Mouse (Mus musculus) heart, embryonic 15.5 days (tissue): Measurements from ENCODE around the gene Otub2. TPM values are rescaled to one million over a fixed set of nuclear protein-coding genes. Genes with fewer than 3 reads are reported as not detected.

Experiments used
- ATAC-seq: fragments of 200-750 bp; cut with Nextera tagmentation; replicated peaks from 2 replicates; pipeline ENCODE4 v1.8.0; 2017; ENCODE audit warnings: low read depth, moderate TSS enrichment; ENCODE audit not compliant: insufficient number of reproducible peaks, insufficient read depth, low FRiP score
- H3K27ac ChIP-seq: fragments of 300-500 bp; sonication (generic); 2 replicates; pipeline ENCODE4 v1.5.1; 2015; ENCODE audit warnings: mild to moderate bottlenecking, inconsistent platforms
- H3K27me3 ChIP-seq: fragments of 300-500 bp; sonication (generic); 2 replicates; pipeline ENCODE4 v1.6.1; 2015; ENCODE audit warnings: inconsistent platforms
- H3K36me3 ChIP-seq: fragments of 300-500 bp; sonication (generic); 2 replicates; pipeline ENCODE4 v1.6.1; 2015; ENCODE audit warnings: mild to moderate bottlenecking, inconsistent platforms
- H3K4me1 ChIP-seq: fragments of 300-500 bp; sonication (generic); replicated peaks from 2 replicates; pipeline ENCODE4 v1.6.1; 2015; ENCODE audit warnings: inconsistent platforms
- H3K4me2 ChIP-seq: fragments of 300-500 bp; sonication (generic); 2 replicates; pipeline ENCODE4 v1.6.1; 2015; ENCODE audit warnings: inconsistent platforms, mild to moderate bottlenecking, moderate library complexity
- H3K4me3 ChIP-seq: fragments of 300-500 bp; sonication (generic); 2 replicates; pipeline ENCODE4 v1.5.1; 2015; ENCODE audit warnings: mild to moderate bottlenecking, inconsistent platforms
- H3K9ac ChIP-seq: fragments of 300-500 bp; sonication (generic); 2 replicates; pipeline ENCODE4 v1.6.1; 2015; ENCODE audit warnings: mild to moderate bottlenecking, inconsistent platforms
- H3K9me3 ChIP-seq: fragments of 300-500 bp; sonication (generic); replicated peaks from 2 replicates; pipeline ENCODE4 v1.6.1; 2016; ENCODE audit warnings: inconsistent platforms
- WGBS: fragments of 180-500 bp; shearing (Covaris S2); methylation state at CpG from one replicate; pipeline ENCODE4 v1.1.7; 2015; ENCODE audit warnings: mixed read lengths; 5-methylcytosine and 5-hydroxymethylcytosine counted together
- polyA plus RNA-seq: library from polyadenylated mRNA; unstranded; fragments of >200 nt; fragmentation: Nextera tagmentation; extraction: Ambion mirVana; gene quantifications from 2 replicates; pipeline ENCODE4 v1.2.1, GENCODE M21; 2015

Otub2 gene
- polyA plus RNA-seq, 1 experiment from 2014 or later, result 11.2 TPM

DNA sequence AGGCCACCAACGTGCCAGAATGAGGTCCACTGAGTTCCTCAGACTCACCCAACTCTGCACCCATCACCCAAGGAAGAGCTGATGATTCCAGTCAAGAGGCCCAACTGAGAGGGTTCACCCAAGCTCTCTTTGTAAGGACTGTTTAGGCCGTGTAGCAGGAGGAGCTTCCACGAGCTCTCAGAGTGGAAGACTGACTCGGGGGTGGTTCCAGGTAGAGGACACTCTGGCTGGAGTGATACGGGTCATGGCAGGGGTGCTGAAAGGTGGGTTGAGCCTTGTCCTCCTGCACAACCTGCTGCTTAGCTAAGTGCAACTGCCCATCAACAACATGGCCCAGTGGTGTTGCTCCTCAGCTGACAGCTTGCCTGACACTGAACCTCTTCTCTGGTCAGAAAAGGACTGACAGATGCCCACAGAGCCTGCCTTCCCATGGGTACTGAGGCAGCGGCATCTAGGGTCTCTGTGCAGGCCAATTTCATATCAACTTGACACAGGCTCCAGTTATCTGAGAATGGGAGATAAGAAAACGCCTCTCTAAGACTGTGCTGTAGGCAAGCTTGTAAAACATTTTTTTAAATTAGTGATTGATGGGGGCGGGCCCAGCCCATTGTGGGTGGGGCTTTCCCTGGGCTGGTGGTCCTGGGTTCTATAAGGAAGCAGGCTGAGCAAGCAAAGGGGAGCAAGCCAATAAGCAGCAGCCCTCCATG lies 14.8 kb upstream of the Otub2 start:
- Histone ChIP-seq H3K4me1 (peaks cover 7% of the 10 kb centered on the region), H3K4me3 (no peak overlapping the region), H3K9me3 (no peaks in the 10 kb centered on the region), H3K4me2 (no peak overlapping the region), H3K27me3 (no peaks in the 10 kb centered on the region), H3K27ac (no peak overlapping the region), H3K36me3 (no peaks in the 10 kb centered on the region), H3K9ac (no peak overlapping the region)
- no peak for ATAC-seq
- WGBS, result 43% methylated on average over 8 of the region's 8 CpGs

DNA sequence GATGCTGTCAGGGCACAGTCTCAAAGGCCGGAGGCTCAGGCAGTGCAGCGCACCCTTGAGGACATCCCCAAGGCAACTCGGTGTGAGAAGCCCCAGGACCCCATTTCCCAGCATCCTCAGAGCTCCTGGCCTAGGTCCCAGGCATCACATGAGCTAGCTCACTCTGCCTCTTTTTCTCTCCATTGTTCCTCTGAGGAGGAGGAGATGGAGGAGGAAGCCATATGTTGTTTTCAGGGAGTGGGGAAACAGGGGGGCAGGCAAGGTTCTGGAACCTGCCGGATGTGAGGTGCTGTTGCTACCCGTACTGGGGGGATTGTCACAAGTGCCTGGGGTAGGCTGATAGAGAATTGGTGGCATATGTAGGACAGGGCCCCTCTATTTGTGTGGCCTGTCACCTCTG lies 12.4 kb upstream of the Otub2 start:
- WGBS, result 46% methylated on average over 5 of the region's 5 CpGs
- H3K27ac ChIP-seq, result no peak overlapping the region
- no peak overlapping the region for H3K9ac ChIP-seq

DNA sequence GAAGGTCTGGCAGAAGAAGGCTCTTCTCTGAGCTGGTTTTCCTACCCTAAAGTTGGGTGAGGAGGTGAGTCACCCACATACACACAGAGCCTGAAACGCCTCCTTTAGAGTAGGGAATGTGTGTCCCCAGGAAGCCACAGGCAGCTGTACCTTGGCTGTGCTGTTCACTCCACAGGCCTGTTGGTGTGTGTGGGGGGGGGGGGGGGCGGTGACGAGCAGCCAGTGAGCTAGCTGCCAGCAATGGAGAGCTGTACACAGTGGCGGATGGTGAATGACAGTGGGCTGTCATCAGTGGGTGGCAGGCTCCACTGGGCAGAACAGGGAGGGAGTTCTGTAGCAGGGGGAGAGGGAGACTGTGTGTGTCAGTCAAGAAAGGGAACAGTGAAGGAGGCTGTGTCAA lies 11.7 kb upstream of the Otub2 start:
- no peak overlapping the region for H3K27ac ChIP-seq
- 0 out of 2 replicates have a peak, but pooled peaks have one; percentile 15 for ATAC-seq
- no peaks in the 10 kb centered on the region for H3K36me3 ChIP-seq
- no peaks in the 10 kb centered on the region for H3K9me3 ChIP-seq
- H3K4me2 ChIP-seq, result no peak overlapping the region
- H3K4me1 ChIP-seq, result peaks cover 7% of the 10 kb centered on the region
- H3K9ac ChIP-seq, result no peak overlapping the region
- H3K27me3 ChIP-seq, result no peaks in the 10 kb centered on the region
- 57% methylated on average over 4 of the region's 4 CpGs for WGBS
- H3K4me3 ChIP-seq, result no peak overlapping the region

More for the DNA sequence above, 12.4 kb upstream of the Otub2 start:
- no peak; the same call in 1 of the 2 replicates for ATAC-seq
- no peaks in the 10 kb centered on the region for H3K27me3 ChIP-seq
- no peak overlapping the region for H3K4me2 ChIP-seq
- no peaks in the 10 kb centered on the region for H3K9me3 ChIP-seq
- H3K4me1 ChIP-seq, result peaks cover 7% of the 10 kb centered on the region
- H3K36me3 ChIP-seq, result no peaks in the 10 kb centered on the region
- no peak overlapping the region for H3K4me3 ChIP-seq

DNA sequence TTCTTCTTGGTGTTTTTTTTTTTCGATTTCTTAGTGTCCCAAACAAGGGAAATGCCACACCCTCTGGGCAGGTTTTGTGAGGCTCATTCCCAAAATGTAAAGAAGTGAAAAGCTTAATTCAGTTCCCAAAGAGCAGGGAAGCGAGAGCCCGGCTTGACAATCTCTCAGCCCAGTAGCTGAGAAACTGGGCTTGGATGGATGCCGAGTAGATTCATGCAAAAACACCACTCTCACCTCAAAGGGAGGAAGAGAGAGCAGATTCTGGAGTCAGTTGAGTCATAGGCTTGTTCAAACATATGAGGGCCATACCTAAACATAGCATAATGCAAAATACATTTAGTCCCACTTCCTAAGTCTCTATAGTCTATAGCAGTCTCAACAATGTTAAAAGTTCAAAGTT lies 8.3 kb upstream of the Otub2 start:
- Histone ChIP-seq H3K4me1 (peaks cover 7% of the 10 kb centered on the region), H3K4me3 (no peak overlapping the region), H3K27ac (no peak overlapping the region), H3K27me3 (no peaks in the 10 kb centered on the region), H3K4me2 (no peak overlapping the region), H3K9me3 (no peaks in the 10 kb centered on the region), H3K9ac (no peak overlapping the region), H3K36me3 (no peaks in the 10 kb centered on the region)
- 78% methylated on average over 4 of the region's 4 CpGs for WGBS
- no peak for ATAC-seq

DNA sequence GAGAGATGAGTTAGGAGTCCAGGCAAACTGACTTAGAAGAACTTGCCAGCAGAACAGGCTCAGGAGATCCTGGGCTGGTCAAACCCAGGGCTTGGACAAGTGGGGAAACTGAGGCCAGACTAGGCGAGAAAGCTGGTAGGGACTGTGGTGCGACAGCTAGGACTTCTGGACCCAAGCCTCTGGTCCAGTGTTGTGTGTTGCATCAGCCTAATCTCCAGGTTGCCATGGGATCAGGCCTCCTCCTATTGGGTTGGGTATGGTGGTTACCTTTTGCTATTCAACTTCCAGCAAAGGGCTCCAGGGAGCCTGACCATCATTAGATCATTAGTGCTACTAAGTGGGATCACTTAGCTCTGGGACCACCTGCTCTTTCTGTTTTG lies 856 bp downstream of the Otub2 start:
- peaks cover 38% of the 10 kb centered on the region for H3K4me1 ChIP-seq
- no peaks in the 10 kb centered on the region for H3K9me3 ChIP-seq
- WGBS, result 53% methylated on average over 2 of the region's 2 CpGs
- H3K27me3 ChIP-seq, result no peaks in the 10 kb centered on the region
- H3K9ac ChIP-seq, result peak overlapping the region; percentile 89
- H3K4me2 ChIP-seq, result peak overlapping the region; percentile 88
- no peak for ATAC-seq
- no peak overlapping the region for H3K27ac ChIP-seq
- peak overlapping the region; percentile 88 for H3K4me3 ChIP-seq
- no peaks in the 10 kb centered on the region for H3K36me3 ChIP-seq

DNA sequence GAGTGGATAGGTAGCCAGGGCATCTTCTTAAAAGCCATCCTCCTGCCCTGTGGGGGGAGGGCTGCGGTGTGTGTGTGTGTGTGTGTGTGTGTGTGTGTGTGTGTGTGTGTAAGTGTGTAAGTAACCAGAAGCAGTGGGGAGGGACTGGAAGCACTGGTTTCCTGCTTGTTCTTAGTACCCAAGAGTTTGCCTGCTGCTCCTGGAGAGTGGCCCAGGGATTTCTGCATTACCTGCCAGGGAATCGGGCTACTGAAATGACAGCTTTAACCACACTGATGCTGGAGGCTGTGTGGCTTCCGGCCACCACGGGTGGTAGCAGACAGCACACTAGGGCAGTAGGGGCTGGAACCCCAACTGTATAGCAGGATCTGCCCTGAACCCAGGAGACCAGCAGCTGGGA lies 1.5 kb downstream of the Otub2 start:
- no peak overlapping the region for H3K9ac ChIP-seq
- WGBS, result 66% methylated on average over 4 of the region's 4 CpGs
- no peak overlapping the region for H3K27ac ChIP-seq
- no peaks in the 10 kb centered on the region for H3K36me3 ChIP-seq
- ATAC-seq, result no peak
- no peak overlapping the region for H3K4me3 ChIP-seq
- H3K4me2 ChIP-seq, result peak overlapping the region; percentile 88
- peaks cover 38% of the 10 kb centered on the region for H3K4me1 ChIP-seq
- H3K9me3 ChIP-seq, result no peaks in the 10 kb centered on the region
- no peaks in the 10 kb centered on the region for H3K27me3 ChIP-seq

DNA sequence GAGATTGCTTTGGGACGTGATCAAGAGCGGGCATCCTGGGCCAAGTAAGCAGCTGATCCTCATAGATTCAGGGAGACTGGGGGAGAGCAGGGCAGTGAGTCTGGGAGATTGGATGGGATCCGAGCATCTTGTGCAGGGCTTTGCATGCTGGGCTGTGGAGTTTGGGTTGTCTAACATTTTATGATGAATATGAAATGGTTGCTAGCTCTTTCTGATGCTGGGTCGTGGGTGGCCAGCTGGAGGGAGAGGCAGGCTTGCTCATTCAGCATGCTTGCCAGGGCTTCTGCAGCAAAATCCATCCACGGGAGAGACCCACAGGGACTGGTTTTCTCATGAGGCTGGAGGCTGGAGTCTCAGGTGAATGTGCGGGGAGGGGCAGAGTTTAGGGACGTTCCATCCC lies 2.6 kb downstream of the Otub2 start:
- no peaks in the 10 kb centered on the region for H3K36me3 ChIP-seq
- no peak overlapping the region for H3K9ac ChIP-seq
- H3K27ac ChIP-seq, result peak overlapping the region; percentile 48
- H3K4me3 ChIP-seq, result no peak overlapping the region
- ATAC-seq, result no peak
- WGBS, result 58% methylated on average over 7 of the region's 7 CpGs
- peaks cover 42% of the 10 kb centered on the region for H3K4me1 ChIP-seq
- no peaks in the 10 kb centered on the region for H3K27me3 ChIP-seq
- peak overlapping the region; percentile 43 for H3K4me2 ChIP-seq
- H3K9me3 ChIP-seq, result no peaks in the 10 kb centered on the region

DNA sequence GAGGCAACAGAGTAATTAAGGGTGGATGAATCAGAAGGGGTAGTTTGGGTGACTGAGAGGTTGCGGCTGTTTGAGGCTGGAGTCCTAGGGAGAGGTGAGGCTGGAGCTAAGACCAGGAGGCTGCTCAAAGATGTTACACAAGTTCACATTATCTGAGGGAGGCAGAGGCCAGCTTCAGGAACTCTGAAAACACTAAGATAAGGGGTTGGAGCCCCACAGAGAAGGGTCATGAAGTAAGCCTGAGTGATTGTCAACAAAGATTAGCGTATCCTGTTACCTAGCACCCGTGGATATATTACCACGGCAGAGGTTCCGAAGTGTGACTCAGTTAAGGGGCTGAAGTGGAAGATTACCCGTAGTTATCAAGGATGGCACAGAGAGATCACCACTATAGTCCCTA lies 5.0 kb downstream of the Otub2 start:
- H3K9ac ChIP-seq, result no peak overlapping the region

DNA sequence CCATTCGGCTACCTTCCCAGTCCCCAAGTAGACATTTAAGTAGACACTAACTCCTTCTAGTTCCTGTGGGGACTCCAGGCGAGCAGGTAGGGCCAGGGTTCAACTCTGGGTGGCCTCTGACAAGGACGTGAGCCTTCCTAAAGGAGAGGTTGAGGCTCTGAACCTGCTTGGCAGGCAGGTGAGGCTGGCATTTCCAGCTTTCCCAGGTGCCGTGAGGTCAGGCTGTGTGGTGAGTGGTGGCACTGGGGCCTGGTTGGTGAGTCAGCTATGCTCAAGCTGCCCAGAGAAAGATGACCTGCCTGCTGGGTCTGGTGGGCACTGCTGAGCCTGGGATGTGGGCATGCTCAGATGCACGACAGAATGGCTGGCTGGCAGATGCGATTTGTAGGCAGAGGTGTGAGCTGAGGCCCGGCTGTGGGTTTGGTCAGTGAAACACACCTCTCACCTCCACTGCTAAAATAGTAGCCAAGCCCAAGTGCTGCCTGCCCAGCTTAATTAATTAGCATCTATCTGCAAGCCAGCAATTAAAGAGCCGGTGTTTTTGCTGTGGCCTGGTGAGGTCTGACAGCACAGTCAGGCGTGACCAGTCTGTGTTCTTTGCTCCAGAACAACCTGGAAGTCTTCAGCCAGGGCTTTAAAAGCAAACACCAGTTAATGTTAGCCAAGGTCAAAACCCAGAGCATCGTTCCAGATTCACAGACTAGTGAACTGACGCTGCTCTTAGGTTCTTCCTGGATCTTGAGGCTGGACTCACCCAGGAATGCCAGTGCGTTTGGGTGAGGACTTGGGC lies 7.2 kb downstream of the Otub2 start:
- H3K27me3 ChIP-seq, result no peaks in the 10 kb centered on the region
- peaks cover 46% of the 10 kb centered on the region for H3K4me1 ChIP-seq
- H3K9me3 ChIP-seq, result no peaks in the 10 kb centered on the region
- no peaks in the 10 kb centered on the region; the same call in 1 of the 2 replicates for H3K36me3 ChIP-seq
- no peak overlapping the region for H3K9ac ChIP-seq
- WGBS, result 66% methylated on average over 12 of the region's 12 CpGs
- H3K4me3 ChIP-seq, result no peak overlapping the region
- H3K27ac ChIP-seq, result no peak overlapping the region
- H3K4me2 ChIP-seq, result no peak overlapping the region
- no peak for ATAC-seq

More for the DNA sequence above, 5.0 kb downstream of the Otub2 start:
- ATAC-seq, result no peak
- no peaks in the 10 kb centered on the region for H3K27me3 ChIP-seq
- no peak overlapping the region for H3K4me2 ChIP-seq
- H3K27ac ChIP-seq, result no peak overlapping the region
- no peaks in the 10 kb centered on the region for H3K36me3 ChIP-seq
- 44% methylated on average over 6 of the region's 6 CpGs for WGBS
- no peak overlapping the region for H3K4me3 ChIP-seq
- peaks cover 61% of the 10 kb centered on the region for H3K4me1 ChIP-seq
- H3K9me3 ChIP-seq, result no peaks in the 10 kb centered on the region

DNA sequence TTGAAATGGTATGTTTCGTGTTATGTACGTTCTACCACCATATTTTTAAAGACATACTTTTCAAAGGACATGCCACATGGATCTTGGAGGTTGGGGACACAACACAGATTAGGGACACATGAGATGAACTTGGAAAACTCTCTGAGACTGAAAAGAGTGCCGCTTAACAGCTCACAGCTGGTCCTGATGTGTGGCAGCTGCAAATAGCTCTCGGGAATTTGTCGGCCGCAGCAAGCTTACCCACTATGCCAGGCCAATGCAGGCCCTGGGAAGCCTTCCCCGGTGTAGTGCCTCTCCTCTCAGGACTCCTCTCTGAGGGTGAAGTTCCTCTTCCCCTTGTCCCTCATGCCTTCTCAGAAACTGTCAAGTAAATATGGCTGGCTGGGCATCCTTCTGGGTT lies 8.3 kb downstream of the Otub2 start:
- peaks cover 36% of the 10 kb centered on the region for H3K4me1 ChIP-seq
- H3K9me3 ChIP-seq, result no peaks in the 10 kb centered on the region
- no peaks in the 10 kb centered on the region for H3K27me3 ChIP-seq
- no peak for ATAC-seq
- H3K4me3 ChIP-seq, result no peak overlapping the region
- H3K36me3 ChIP-seq, result no peaks in the 10 kb centered on the region; the same call in 1 of the 2 replicates
- 55% methylated on average over 7 of the region's 7 CpGs for WGBS
- no peak overlapping the region for H3K9ac ChIP-seq
- no peak overlapping the region for H3K4me2 ChIP-seq
- 0 out of 2 replicates have a peak overlapping the region, but pooled peaks have one; percentile 3 for H3K27ac ChIP-seq

DNA sequence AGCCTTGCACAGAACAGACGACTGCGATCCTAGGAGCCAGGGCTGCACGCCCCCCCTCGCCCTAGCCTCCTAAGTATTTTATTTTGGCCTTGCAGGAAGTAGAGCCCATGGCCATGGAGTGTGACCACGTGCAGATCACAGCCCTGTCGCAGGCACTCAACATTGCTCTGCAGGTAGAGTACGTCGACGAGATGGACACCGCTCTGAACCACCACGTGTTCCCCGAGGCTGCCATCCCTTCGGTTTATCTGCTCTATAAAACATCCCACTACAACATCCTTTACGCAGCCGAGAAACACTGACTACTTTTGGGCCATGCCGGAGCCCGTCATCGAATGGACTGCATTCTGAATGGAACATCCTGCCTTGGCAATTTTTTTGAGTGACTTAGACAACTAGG lies 15.6 kb downstream of the Otub2 start:
- H3K27me3 ChIP-seq, result no peaks in the 10 kb centered on the region
- no peak for ATAC-seq
- no peak overlapping the region for H3K4me3 ChIP-seq
- H3K4me1 ChIP-seq, result no peaks in the 10 kb centered on the region
- H3K9ac ChIP-seq, result no peak overlapping the region
- 82% methylated on average over 18 of the region's 18 CpGs for WGBS
- H3K4me2 ChIP-seq, result no peak overlapping the region
- no peak overlapping the region for H3K27ac ChIP-seq
- H3K36me3 ChIP-seq, result peaks cover 44% of the 10 kb centered on the region
- no peaks in the 10 kb centered on the region for H3K9me3 ChIP-seq
